Mouse (Mus musculus) bone marrow macrophage, adult 2 months (primary cell): ENCODE results near the gene Azin2.

Source experiments
- CTCF ChIP-seq: IDR thresholded peaks from 2 replicates; pipeline ENCODE4 v1.5.1; 2012; ENCODE audit warnings: low read depth, mild to moderate bottlenecking, low read length, moderate library complexity
- POLR2A ChIP-seq: IDR thresholded peaks from 2 replicates; pipeline ENCODE4 v1.6.1; 2012; ENCODE audit warnings: mild to moderate bottlenecking, low read depth, low read length, borderline replicate concordance

GRCm38 (mm10) chr4:128992176-128992575, 29.9 kb upstream of the Azin2 start:
- TF ChIP-seq CTCF: no peak
- no peak for TF ChIP-seq POLR2A
